In genomic region chr12:116619868-116620267, GRCm38 (mm10) we compare ENCODE assay signal across 9 mouse cellular contexts.
DNase-seq lines count a peak whose midpoint lies in the region; ATAC-seq and TF ChIP-seq lines count a peak whose summit lies in the region.
"Had no signal": no experiment of that assay in that cellular context is flagged by ENCODE, and none has a peak within 500 bp of the region (broad histone marks: within the 10 kb centered on the region; RNA-seq: fewer than 3 reads in every experiment).

No protein-coding gene starts in this region.

- no peaks in the 10 kb centered on the region for H3K9me3 ChIP-seq in MEL (replicated peaks; ENCODE audit: insufficient read depth, low read length)
- no peaks in the 10 kb centered on the region for H3K9me3 ChIP-seq in forebrain, embryonic 11.5 days (ENCODE audit: control insufficient read depth, low read length)

- TF ChIP-seq EP300 in MEL (IDR thresholded peaks at IDR 0.05; ENCODE audit: low read depth in 1 of 2, low read length in 2 of 2), result no peak

- TF ChIP-seq RAD21 in MEL (IDR thresholded peaks at IDR 0.05; ENCODE audit: low read depth, low read length), result peak; percentile 99

- H3K4me1 ChIP-seq in MEL (ENCODE audit: control insufficient read depth in 1 of 2, insufficient read depth in 2 of 2, low read length in 2 of 2), result no peaks in the 10 kb centered on the region
- no peaks in the 10 kb centered on the region for H3K4me1 ChIP-seq in forebrain, embryonic 11.5 days (replicated peaks; ENCODE audit: control insufficient read depth, insufficient read depth, low read length)

- no peaks in the 10 kb centered on the region for H3K36me3 ChIP-seq in MEL (ENCODE audit: control insufficient read depth in 1 of 2, insufficient read depth in 2 of 2, low read length in 2 of 2)
- no peaks in the 10 kb centered on the region for H3K36me3 ChIP-seq in forebrain, embryonic 11.5 days (ENCODE audit: control insufficient read depth, insufficient read depth, low read length)

- 47% methylated on average over 5 of the region's 5 CpGs for WGBS in forebrain, embryonic 11.5 days

- H3K27me3 ChIP-seq in MEL (ENCODE audit: control insufficient read depth in 1 of 2, insufficient read depth in 2 of 2, low read length in 2 of 2), result no peaks in the 10 kb centered on the region; a peak in 1 of 4 replicates
- H3K27me3 ChIP-seq in forebrain, embryonic 11.5 days (ENCODE audit: control insufficient read depth, insufficient read depth, low read length), result no peaks in the 10 kb centered on the region

- peak; percentile 69 for ATAC-seq in forebrain, embryonic 11.5 days (replicated peaks; ENCODE audit: low FRiP score)

- no peak overlapping the region for H3K4me2 ChIP-seq in forebrain, embryonic 11.5 days (ENCODE audit: low read depth, low read length, severe bottlenecking)

- TF ChIP-seq CTCF in MEL (IDR thresholded peaks at IDR 0.05 in 2 of 3, conservative IDR thresholded peaks at IDR 0.05 in 1 of 3; ENCODE audit: control insufficient read depth in 1 of 3, insufficient read depth in 1 of 3, low read depth in 2 of 3, low read length in 3 of 3, poor library complexity in 1 of 3, severe bottlenecking in 1 of 3), result peak; percentile 84 to 95 (median 86)

- intact Hi-C loops in heart, postnatal 36 days (cut with DNase I), result loop anchor here (5.0 to 10.0 kb wide), 4 partner anchors 255 to 705 kb away; no protein-coding TSS in a partner anchor

- peak overlapping the region; percentile 45 for H3K9ac ChIP-seq in MEL (ENCODE audit: control insufficient read depth, low read depth, low read length, poor library complexity, severe bottlenecking)
- H3K9ac ChIP-seq in forebrain, embryonic 11.5 days (ENCODE audit: low read length), result no peak overlapping the region

- H3K79me2 ChIP-seq in MEL (ENCODE audit: control insufficient read depth, insufficient read depth, low read length, poor library complexity), result no peaks in the 10 kb centered on the region

- TF ChIP-seq POLR2A in MEL (IDR thresholded peaks at IDR 0.05; ENCODE audit: control insufficient read depth in 1 of 2, insufficient read depth in 1 of 2, low read depth in 1 of 2, low read length in 2 of 2, poor library complexity in 1 of 2), result no peak

- peak overlapping the region; percentile 65 to 73 for H3K4me3 ChIP-seq in MEL (ENCODE audit: control insufficient read depth in 1 of 2, insufficient read depth in 1 of 2, low read depth in 2 of 2, low read length in 2 of 2)
- no peak overlapping the region for H3K4me3 ChIP-seq in forebrain, embryonic 11.5 days (ENCODE audit: low read depth, low read length)

- no peak overlapping the region for H3K27ac ChIP-seq in MEL (ENCODE audit: control insufficient read depth, low read depth, low read length)
- no peak overlapping the region for H3K27ac ChIP-seq in forebrain, embryonic 11.5 days (ENCODE audit: low read depth, low read length)
- H3K27ac ChIP-seq: macrophage had no signal

- peak; percentile 82 for DNase-seq in MEL (ENCODE audit: low read depth, low spot score)
- peak; percentile 87 for DNase-seq in brain, adult 2 months (ENCODE audit: low read depth, low spot score)
- peak; percentile 77 for DNase-seq in forebrain, embryonic 11.5 days (ENCODE audit: low spot score)
- peak; percentile 64 to 71 for DNase-seq in heart, postnatal 36 days
- DNase-seq in layer of hippocampus, adult 18-20 months (ENCODE audit: low spot score in 2 of 2), result peak; percentile 68 to 89
- peak; percentile 65 for DNase-seq in lung, postnatal 25 days (ENCODE audit: low spot score)
- DNase-seq in retina, postnatal 1 day, result peak; percentile 78
- peak; percentile 34 for DNase-seq in yolk sac, embryonic 10.5 days (ENCODE audit: low spot score)

TF ChIP-seq in MEL, 35 proteins besides CTCF, POLR2A, EP300 and RAD21:
- TF ChIP-seq POLR2AphosphoS5 (IDR thresholded peaks at IDR 0.05; ENCODE audit: borderline replicate concordance, low read depth, low read length), result no peak
- no peak for TF ChIP-seq MEF2A (IDR thresholded peaks at IDR 0.05; ENCODE audit: extremely low read depth, insufficient replicate concordance, low read depth, low read length, poor library complexity, severe bottlenecking)
- TF ChIP-seq CHD1 (IDR thresholded peaks at IDR 0.05; ENCODE audit: low read depth, low read length), result no peak
- no peak for TF ChIP-seq MAFK (IDR thresholded peaks at IDR 0.05; ENCODE audit: borderline replicate concordance, low read depth, low read length)
- no peak; the same call in 1 of the 2 replicates for TF ChIP-seq GATA1 (IDR thresholded peaks at IDR 0.05; ENCODE audit: low read depth, low read length)
- peak; percentile 67 for TF ChIP-seq SIN3A (IDR thresholded peaks at IDR 0.05; ENCODE audit: low read length)
- TF ChIP-seq ETS1 (IDR thresholded peaks at IDR 0.05; ENCODE audit: low read depth, low read length), result no peak
- 0 out of 2 replicates have a peak, but pooled peaks have one; percentile 31 for TF ChIP-seq HCFC1 (IDR thresholded peaks at IDR 0.05; ENCODE audit: low read depth, low read length)
- TF ChIP-seq USF2 (IDR thresholded peaks at IDR 0.05; ENCODE audit: borderline replicate concordance in 1 of 2, insufficient read depth in 1 of 2, low read depth in 1 of 2, low read length in 2 of 2), result no peak
- no peak for TF ChIP-seq CHD2 (IDR thresholded peaks at IDR 0.05; ENCODE audit: low read length)
- peak; percentile 80 for TF ChIP-seq MXI1 (IDR thresholded peaks at IDR 0.05; ENCODE audit: low read depth, low read length)
- no peak for TF ChIP-seq ZNF384 (IDR thresholded peaks at IDR 0.05; ENCODE audit: low read depth, low read length)
- 0 out of 2 replicates have a peak, but pooled peaks have one; percentile 20 for TF ChIP-seq KAT2A (conservative IDR thresholded peaks at IDR 0.05; ENCODE audit: low read depth, low read length)
- TF ChIP-seq BHLHE40 (IDR thresholded peaks at IDR 0.05; ENCODE audit: borderline replicate concordance, low read depth, low read length), result 0 out of 2 replicates have a peak, but pooled peaks have one; percentile 17
- no peak for TF ChIP-seq ZKSCAN1 (IDR thresholded peaks at IDR 0.05; ENCODE audit: low read depth, low read length)
- 0 out of 2 replicates have a peak, but pooled peaks have one; percentile 36 for TF ChIP-seq ZMIZ1 (IDR thresholded peaks at IDR 0.05; ENCODE audit: low read depth, low read length)
- TF ChIP-seq POLR2AphosphoS2 (IDR thresholded peaks at IDR 0.05; ENCODE audit: low read length), result no peak
- TF ChIP-seq UBTF (IDR thresholded peaks at IDR 0.05; ENCODE audit: borderline replicate concordance, insufficient read depth, low read depth, low read length), result no peak
- peak; percentile 87 for TF ChIP-seq MYC (IDR thresholded peaks at IDR 0.05; ENCODE audit: low read depth, low read length)
- TF ChIP-seq ZC3H11A (IDR thresholded peaks at IDR 0.05; ENCODE audit: low read depth, low read length), result peak; percentile 96
- no peak for TF ChIP-seq E2F4 (IDR thresholded peaks at IDR 0.05; ENCODE audit: borderline replicate concordance, low read depth, low read length)
- peak; percentile 45; the same call in 1 of the 2 replicates for TF ChIP-seq NELFE (IDR thresholded peaks at IDR 0.05; ENCODE audit: low read depth, low read length)
- peak; percentile 98 for TF ChIP-seq SMC3 (IDR thresholded peaks at IDR 0.05; ENCODE audit: low read depth, low read length)
- TF ChIP-seq TBP (IDR thresholded peaks at IDR 0.05; ENCODE audit: low read depth, low read length), result no peak
- no peak for TF ChIP-seq JUND (IDR thresholded peaks at IDR 0.05; ENCODE audit: low read depth, low read length)
- TF ChIP-seq TCF12 (IDR thresholded peaks at IDR 0.05; ENCODE audit: low read depth, low read length), result no peak
- TF ChIP-seq MAX (IDR thresholded peaks at IDR 0.05; ENCODE audit: low read length), result peak; percentile 78; the same call in 1 of the 2 replicates
- no peak for TF ChIP-seq GABPA (IDR thresholded peaks at IDR 0.05; ENCODE audit: low read depth, low read length)
- TF ChIP-seq MAZ (IDR thresholded peaks at IDR 0.05; ENCODE audit: low read depth, low read length), result peak; percentile 71
- TF ChIP-seq USF1 (IDR thresholded peaks at IDR 0.05; ENCODE audit: low read depth, low read length), result no peak
- 0 out of 2 replicates have a peak, but pooled peaks have one; percentile 9 for TF ChIP-seq RCOR1 (IDR thresholded peaks at IDR 0.05; ENCODE audit: low read depth, low read length)
- no peak for TF ChIP-seq NRF1 (IDR thresholded peaks at IDR 0.05; ENCODE audit: insufficient read depth, low read depth, low read length, poor library complexity, severe bottlenecking)
- peak; percentile 54; the same call in 1 of the 2 replicates for TF ChIP-seq ELF1 (IDR thresholded peaks at IDR 0.05; ENCODE audit: low read depth, low read length)
- TF ChIP-seq MYB (IDR thresholded peaks at IDR 0.05; ENCODE audit: low read depth, low read length), result no peak
- no peak for TF ChIP-seq TAL1 (IDR thresholded peaks at IDR 0.05; ENCODE audit: low read length)

Comparison
In these comparisons a context has a peak if more than half of its experiments do, and no peak if none do; other contexts are left out.
1. DNase-seq: peak in every context shown above with its lines; median percentile 87 in brain, adult 2 months; 82 in MEL; 78 in layer of hippocampus, adult 18-20 months; 78 in retina, postnatal 1 day; 77 in forebrain, embryonic 11.5 days; 68 in heart, postnatal 36 days; 65 in lung, postnatal 25 days; 34 in yolk sac, embryonic 10.5 days.